Mouse (Mus musculus) thymus, adult 18-20 months (tissue): Measurements from ENCODE around the gene Cmah.

Source experiments
- DNase-seq, 2 experiments: peaks; one replicate each; pipeline ENCODE4 v3.0.0; 2022; ENCODE audit warnings: mixed read lengths in 2 of 2

Cmah gene

GRCm38 (mm10) chr13:24327201-24327600 lies at the start of gene Cmah:
TSS of gene Cmah (plus strand) at chr13:24327404.
- DNase-seq: no peak

GRCm38 (mm10) chr13:24279407-24279761 lies 47.8 kb upstream of the Cmah start:
- DNase-seq: no peak

GRCm38 (mm10) chr13:24279762-24280438 lies 47.3 kb upstream of the Cmah start:
- DNase-seq: no peak

- peak; percentile 52 to 63 for DNase-seq
These were observed 46.5 kb upstream of the Cmah start, which contains the start of gene Carmil1 for GRCm38 (mm10) chr13:24280439-24281431. TSS of gene Carmil1 (minus strand) at chr13:24280795.

- DNase-seq: no peak
These were observed 39.8 kb upstream of the Cmah start for GRCm38 (mm10) chr13:24287381-24287780.

GRCm38 (mm10) chr13:24297252-24297651 lies 30.0 kb upstream of the Cmah start:
- no peak for DNase-seq

GRCm38 (mm10) chr13:24305486-24305885 lies 21.7 kb upstream of the Cmah start:
- no peak for DNase-seq

GRCm38 (mm10) chr13:24306248-24306647 lies 21.0 kb upstream of the Cmah start:
- no peak for DNase-seq

- DNase-seq: no peak
These were observed 15.9 kb upstream of the Cmah start for GRCm38 (mm10) chr13:24311011-24311940.

- DNase-seq: no peak
These were observed 10.6 kb upstream of the Cmah start for GRCm38 (mm10) chr13:24316563-24316962.

- DNase-seq: no peak
These were observed 8.6 kb upstream of the Cmah start for GRCm38 (mm10) chr13:24318618-24319017.

GRCm38 (mm10) chr13:24321313-24321712 lies 5.9 kb upstream of the Cmah start:
- no peak for DNase-seq

- DNase-seq: no peak
These were observed 1.0 kb downstream of the Cmah start for GRCm38 (mm10) chr13:24328036-24328817.

- DNase-seq: no peak
These were observed 2.9 kb downstream of the Cmah start for GRCm38 (mm10) chr13:24330128-24330527.

- DNase-seq: no peak
These were observed 3.8 kb downstream of the Cmah start for GRCm38 (mm10) chr13:24330836-24331523.

- no peak for DNase-seq
These were observed 5.3 kb downstream of the Cmah start for GRCm38 (mm10) chr13:24332537-24332936.

GRCm38 (mm10) chr13:24336818-24337217 lies 9.6 kb downstream of the Cmah start:
- no peak for DNase-seq

- DNase-seq: peak in 1 of 2 experiments; percentile 40
These were observed 10.7 kb downstream of the Cmah start for GRCm38 (mm10) chr13:24337874-24338273.

- peak in 1 of 2 experiments; percentile 26 for DNase-seq
These were observed 11.2 kb downstream of the Cmah start for GRCm38 (mm10) chr13:24338343-24338861.

GRCm38 (mm10) chr13:24339907-24340306 lies 12.7 kb downstream of the Cmah start:
- DNase-seq: no peak

- DNase-seq: no peak
These were observed 13.3 kb downstream of the Cmah start for GRCm38 (mm10) chr13:24340462-24340861.
